Mouse (Mus musculus): ENCODE results near the gene Pole. TPM values are rescaled to one million over a fixed set of nuclear protein-coding genes. Genes with fewer than 3 reads are reported as not detected.

The Pole gene
- polyA plus RNA-seq, 1 experiment from 2014 or later, result 30.1 TPM

DNA sequence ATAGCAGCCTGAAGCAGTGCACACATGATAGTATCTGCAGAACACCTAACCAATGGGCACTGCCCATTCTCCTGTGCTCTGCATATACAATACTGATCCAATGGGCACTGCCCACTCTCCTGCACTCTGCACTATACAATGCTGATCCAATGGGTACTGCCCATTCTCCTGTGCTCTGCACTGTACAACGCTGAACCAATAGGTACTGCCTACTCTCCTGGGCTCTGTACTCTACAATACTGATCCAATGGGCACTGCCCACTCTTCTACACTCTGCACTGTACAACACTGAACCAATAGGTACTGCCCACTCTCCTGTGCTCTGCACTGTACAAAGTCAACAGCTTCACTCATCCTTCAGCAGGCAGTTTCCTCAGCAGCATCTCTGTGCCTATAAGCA lies 9.2 kb upstream of the Pole start:
- ATAC-seq (ENCODE audit: low FRiP score) (no peak), DNase-seq (ENCODE audit: low spot score) (no peak)
- 87% methylated on average over 1 of the region's 1 CpGs for WGBS
- Histone ChIP-seq H3K4me1 (replicated peaks; ENCODE audit: control insufficient read depth, insufficient read depth, low read length) (no peaks in the 10 kb centered on the region), H3K9me3 (ENCODE audit: control insufficient read depth, low read length) (no peaks in the 10 kb centered on the region), H3K27ac (ENCODE audit: low read depth, low read length) (no peak overlapping the region), H3K4me3 (ENCODE audit: low read depth, low read length) (no peak overlapping the region), H3K36me3 (ENCODE audit: control insufficient read depth, insufficient read depth, low read length) (no peaks in the 10 kb centered on the region), H3K27me3 (ENCODE audit: control insufficient read depth, insufficient read depth, low read length) (no peaks in the 10 kb centered on the region), H3K9ac (ENCODE audit: low read depth, low read length) (no peak overlapping the region), H3K4me2 (replicated peaks; ENCODE audit: low read depth, low read length) (no peak overlapping the region)

DNA sequence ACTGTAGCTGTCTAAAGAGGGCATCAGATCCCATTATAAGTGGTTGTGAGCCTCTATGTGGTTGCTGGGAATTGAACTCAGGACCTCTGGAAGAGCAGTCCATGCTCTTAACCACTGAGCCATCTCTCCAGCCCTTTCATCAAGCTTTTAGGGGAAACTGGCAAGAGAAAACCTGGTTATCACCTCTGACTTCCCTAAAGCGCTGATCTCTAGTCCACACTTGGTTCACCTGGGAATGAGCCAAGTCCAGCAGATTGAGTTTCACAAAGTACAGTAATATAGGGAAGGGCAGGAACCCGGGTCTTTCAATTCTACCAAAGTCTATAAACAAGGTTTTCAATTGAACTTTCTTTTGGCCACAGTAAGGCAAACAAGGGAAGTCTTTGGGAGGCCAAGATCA lies 4.1 kb upstream of the Pole start:
- Histone ChIP-seq H3K36me3 (ENCODE audit: control insufficient read depth, insufficient read depth, low read length) (no peaks in the 10 kb centered on the region), H3K4me1 (replicated peaks; ENCODE audit: control insufficient read depth, insufficient read depth, low read length) (no peaks in the 10 kb centered on the region), H3K27me3 (ENCODE audit: control insufficient read depth, insufficient read depth, low read length) (peaks cover 7% of the 10 kb centered on the region), H3K4me3 (ENCODE audit: low read depth, low read length) (no peak overlapping the region), H3K4me2 (replicated peaks; ENCODE audit: low read depth, low read length) (no peak overlapping the region), H3K9me3 (ENCODE audit: control insufficient read depth, low read length) (no peaks in the 10 kb centered on the region), H3K9ac (ENCODE audit: low read depth, low read length) (no peak overlapping the region), H3K27ac (ENCODE audit: low read depth, low read length) (no peak overlapping the region)
- WGBS, result 83% methylated on average over 2 of the region's 2 CpGs
- DNase-seq (ENCODE audit: low spot score) (no peak), ATAC-seq (ENCODE audit: low FRiP score) (no peak)

- DNase-seq (ENCODE audit: low spot score) (peak; percentile 75), ATAC-seq (ENCODE audit: low FRiP score) (no peak)
- Histone ChIP-seq H3K9ac (ENCODE audit: low read depth, low read length) (no peak overlapping the region), H3K9me3 (ENCODE audit: control insufficient read depth, low read length) (no peaks in the 10 kb centered on the region), H3K36me3 (ENCODE audit: control insufficient read depth, insufficient read depth, low read length) (no peaks in the 10 kb centered on the region), H3K4me2 (replicated peaks; ENCODE audit: low read depth, low read length) (no peak overlapping the region; the same call in 1 of the 2 replicates), H3K4me1 (replicated peaks; ENCODE audit: control insufficient read depth, insufficient read depth, low read length) (no peaks in the 10 kb centered on the region), H3K27me3 (ENCODE audit: control insufficient read depth, insufficient read depth, low read length) (peaks cover 7% of the 10 kb centered on the region), H3K27ac (ENCODE audit: low read depth, low read length) (no peak overlapping the region), H3K4me3 (ENCODE audit: low read depth, low read length) (no peak overlapping the region)
- WGBS, result 14% methylated on average over 4 of the region's 4 CpGs
Measured at GRCm38 (mm10) chr5:110284536-110284935, 1.6 kb upstream of the Pole start.

DNA sequence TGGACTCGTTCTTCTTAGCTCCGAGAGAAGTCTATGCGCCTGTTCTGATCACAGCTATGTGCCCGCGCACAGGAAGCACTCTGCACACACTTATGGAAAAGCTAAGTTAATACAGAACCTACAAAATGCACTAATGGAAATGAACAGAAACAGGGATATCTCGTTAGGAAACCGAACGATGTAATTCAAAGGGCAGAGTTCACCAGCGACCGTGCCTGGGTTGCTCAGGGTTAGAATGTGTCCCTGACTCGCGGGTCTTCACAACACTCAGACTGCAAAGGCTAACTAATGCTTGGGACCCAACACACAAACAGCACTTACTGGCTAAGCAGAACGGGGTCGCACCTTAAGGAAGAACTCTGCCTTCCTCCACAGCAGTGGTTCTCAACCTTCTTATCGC lies 950 bp upstream of the Pole start:
- Histone ChIP-seq H3K9ac (ENCODE audit: low read depth, low read length) (no peak overlapping the region), H3K36me3 (ENCODE audit: control insufficient read depth, insufficient read depth, low read length) (no peaks in the 10 kb centered on the region), H3K27me3 (ENCODE audit: control insufficient read depth, insufficient read depth, low read length) (peaks cover 7% of the 10 kb centered on the region), H3K4me2 (replicated peaks; ENCODE audit: low read depth, low read length) (peak overlapping the region; percentile 95), H3K4me3 (ENCODE audit: low read depth, low read length) (peak overlapping the region; percentile 68), H3K27ac (ENCODE audit: low read depth, low read length) (no peak overlapping the region), H3K9me3 (ENCODE audit: control insufficient read depth, low read length) (no peaks in the 10 kb centered on the region), H3K4me1 (replicated peaks; ENCODE audit: control insufficient read depth, insufficient read depth, low read length) (no peaks in the 10 kb centered on the region)
- DNase-seq (ENCODE audit: low spot score) (peak; percentile 31), ATAC-seq (ENCODE audit: low FRiP score) (no peak)
- WGBS, result 10% methylated on average over 15 of the region's 15 CpGs

- peak; percentile 84; the same call in 1 of the 2 replicates for ATAC-seq (ENCODE audit: low FRiP score)
- peak overlapping the region; percentile 79 for H3K9ac ChIP-seq (ENCODE audit: low read depth, low read length)
- H3K27ac ChIP-seq (ENCODE audit: low read depth, low read length), result no peak overlapping the region
- WGBS, result 4% methylated on average over 30 of the region's 31 CpGs
- H3K9me3 ChIP-seq (ENCODE audit: control insufficient read depth, low read length), result no peaks in the 10 kb centered on the region
- H3K36me3 ChIP-seq (ENCODE audit: control insufficient read depth, insufficient read depth, low read length), result 0 out of 2 replicates have a peak, but pooled peaks cover 4% of the 10 kb centered on the region
- peaks cover 7% of the 10 kb centered on the region for H3K27me3 ChIP-seq (ENCODE audit: control insufficient read depth, insufficient read depth, low read length)
- H3K4me2 ChIP-seq (replicated peaks; ENCODE audit: low read depth, low read length), result peak overlapping the region; percentile 95
- peak overlapping the region; percentile 68 for H3K4me3 ChIP-seq (ENCODE audit: low read depth, low read length)
- no peaks in the 10 kb centered on the region for H3K4me1 ChIP-seq (replicated peaks; ENCODE audit: control insufficient read depth, insufficient read depth, low read length)
- no peak for DNase-seq (ENCODE audit: low spot score)
Measured at GRCm38 (mm10) chr5:110286446-110287083, 459 bp downstream of the Pole start.

DNA sequence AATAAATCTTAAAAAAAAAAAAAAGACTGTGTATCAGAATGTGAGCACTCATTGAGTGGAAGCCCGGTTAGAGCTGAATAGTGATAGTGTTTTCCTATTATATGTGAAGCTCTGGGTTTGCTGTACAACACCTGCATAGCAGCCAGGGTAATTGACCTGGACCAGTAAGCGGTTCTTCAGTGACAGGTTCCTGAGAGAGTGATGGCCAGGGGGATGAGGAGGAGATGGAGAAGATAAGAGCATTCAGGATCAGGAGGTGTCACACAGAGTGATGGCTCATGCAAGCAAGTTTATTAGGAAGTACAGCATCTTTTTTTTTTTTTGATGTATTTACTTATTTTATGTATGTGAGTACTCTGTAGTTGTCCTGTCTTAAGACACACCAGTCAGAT lies 974 bp downstream of the Pole start:
- no peak overlapping the region for H3K27ac ChIP-seq (ENCODE audit: low read depth, low read length)
- ATAC-seq (ENCODE audit: low FRiP score) (no peak), DNase-seq (ENCODE audit: low spot score) (no peak)
- peaks cover 7% of the 10 kb centered on the region for H3K27me3 ChIP-seq (ENCODE audit: control insufficient read depth, insufficient read depth, low read length)
- peak overlapping the region; percentile 68 for H3K4me3 ChIP-seq (ENCODE audit: low read depth, low read length)
- 0 out of 2 replicates have a peak, but pooled peaks cover 5% of the 10 kb centered on the region for H3K36me3 ChIP-seq (ENCODE audit: control insufficient read depth, insufficient read depth, low read length)
- no peaks in the 10 kb centered on the region for H3K9me3 ChIP-seq (ENCODE audit: control insufficient read depth, low read length)
- no peaks in the 10 kb centered on the region for H3K4me1 ChIP-seq (replicated peaks; ENCODE audit: control insufficient read depth, insufficient read depth, low read length)
- H3K4me2 ChIP-seq (replicated peaks; ENCODE audit: low read depth, low read length), result 0 out of 2 replicates have a peak overlapping the region, but pooled peaks have one; percentile 23
- H3K9ac ChIP-seq (ENCODE audit: low read depth, low read length), result no peak overlapping the region
- 85% methylated on average over 2 of the region's 2 CpGs for WGBS

DNA sequence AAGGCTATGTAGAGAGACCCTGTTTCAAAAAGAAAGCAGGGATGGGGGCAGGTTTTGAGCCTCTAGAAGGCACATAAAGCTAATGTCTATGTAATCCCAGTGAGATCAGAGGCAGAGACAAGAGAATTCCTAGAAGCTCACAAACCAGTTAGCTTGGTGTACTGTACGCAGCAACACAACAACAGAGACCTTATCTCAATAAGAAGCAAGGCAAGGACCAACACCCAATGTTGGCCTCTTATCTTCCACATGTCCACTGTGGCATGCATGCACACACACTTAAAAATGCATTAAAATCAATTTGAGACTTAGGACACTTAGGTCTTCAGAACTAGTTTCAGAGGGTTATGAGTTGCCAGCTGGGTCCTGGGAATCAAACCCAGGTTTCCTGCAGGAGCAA lies 5.5 kb downstream of the Pole start:
- Histone ChIP-seq H3K27ac (ENCODE audit: low read depth, low read length) (no peak overlapping the region), H3K9ac (ENCODE audit: low read depth, low read length) (no peak overlapping the region), H3K4me2 (replicated peaks; ENCODE audit: low read depth, low read length) (no peak overlapping the region), H3K9me3 (ENCODE audit: control insufficient read depth, low read length) (no peaks in the 10 kb centered on the region), H3K4me3 (ENCODE audit: low read depth, low read length) (no peak overlapping the region), H3K27me3 (ENCODE audit: control insufficient read depth, insufficient read depth, low read length) (no peaks in the 10 kb centered on the region), H3K36me3 (ENCODE audit: control insufficient read depth, insufficient read depth, low read length) (0 out of 2 replicates have a peak, but pooled peaks cover 8% of the 10 kb centered on the region), H3K4me1 (replicated peaks; ENCODE audit: control insufficient read depth, insufficient read depth, low read length) (no peaks in the 10 kb centered on the region)
- ATAC-seq (ENCODE audit: low FRiP score), result no peak
- 94% methylated on average over 1 of the region's 1 CpGs for WGBS
- no peak for DNase-seq (ENCODE audit: low spot score)

DNA sequence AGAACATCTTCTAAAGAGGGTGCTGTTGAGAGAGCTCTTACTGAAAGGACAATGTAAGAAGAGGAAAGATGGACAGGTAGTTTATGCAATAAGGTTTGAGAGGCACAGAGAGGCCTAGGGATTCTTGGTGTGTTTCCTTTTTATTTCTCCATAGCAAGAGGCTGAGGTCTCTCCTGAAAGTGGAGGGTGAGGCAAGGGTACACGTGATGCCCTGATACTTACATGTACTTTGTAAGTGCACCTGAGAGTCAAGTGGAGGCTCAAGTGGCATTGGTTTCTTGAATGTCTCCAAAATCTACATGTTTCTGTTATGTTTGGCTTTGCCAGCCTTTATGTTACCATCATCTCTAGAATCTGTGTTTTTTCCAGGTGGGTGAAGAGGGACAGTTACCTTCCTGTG lies 10.5 kb downstream of the Pole start:
- 96% methylated on average over 1 of the region's 1 CpGs for WGBS
- DNase-seq (ENCODE audit: low spot score), result no peak
- Histone ChIP-seq H3K27me3 (ENCODE audit: control insufficient read depth, insufficient read depth, low read length) (no peaks in the 10 kb centered on the region), H3K27ac (ENCODE audit: low read depth, low read length) (no peak overlapping the region), H3K9ac (ENCODE audit: low read depth, low read length) (no peak overlapping the region), H3K4me3 (ENCODE audit: low read depth, low read length) (no peak overlapping the region), H3K4me1 (replicated peaks; ENCODE audit: control insufficient read depth, insufficient read depth, low read length) (no peaks in the 10 kb centered on the region), H3K36me3 (ENCODE audit: control insufficient read depth, insufficient read depth, low read length) (0 out of 2 replicates have a peak, but pooled peaks cover 3% of the 10 kb centered on the region), H3K9me3 (ENCODE audit: control insufficient read depth, low read length) (no peaks in the 10 kb centered on the region), H3K4me2 (replicated peaks; ENCODE audit: low read depth, low read length) (no peak overlapping the region)
- no peak for ATAC-seq (ENCODE audit: low FRiP score)

GRCm38 (mm10) chr5:110300591-110300990 lies 14.5 kb downstream of the Pole start:
- Histone ChIP-seq H3K4me3 (ENCODE audit: low read depth, low read length) (no peak overlapping the region), H3K9me3 (ENCODE audit: control insufficient read depth, low read length) (no peaks in the 10 kb centered on the region), H3K27ac (ENCODE audit: low read depth, low read length) (no peak overlapping the region), H3K4me2 (replicated peaks; ENCODE audit: low read depth, low read length) (no peak overlapping the region), H3K36me3 (ENCODE audit: control insufficient read depth, insufficient read depth, low read length) (peaks cover 7% of the 10 kb centered on the region; the same call in 1 of the 2 replicates), H3K4me1 (replicated peaks; ENCODE audit: control insufficient read depth, insufficient read depth, low read length) (no peaks in the 10 kb centered on the region), H3K9ac (ENCODE audit: low read depth, low read length) (no peak overlapping the region), H3K27me3 (ENCODE audit: control insufficient read depth, insufficient read depth, low read length) (no peaks in the 10 kb centered on the region)
- DNase-seq (ENCODE audit: low spot score), result no peak
- no peak for ATAC-seq (ENCODE audit: low FRiP score)
- 97% methylated on average over 2 of the region's 2 CpGs for WGBS

All from hindbrain, embryonic 11.5 days (tissue).